Mouse (Mus musculus) T-helper 1 cell (primary cell): Measurements from ENCODE around the gene Csnk2a2.

ENCODE experiments used
- in situ Hi-C: fragments of 300-600 bp; cut with MboI, MseI; formaldehyde crosslinking; loops from one replicate; pipeline ENCODE4 v1.15.1; 2025; ENCODE audit warnings: high pct_unique_total_duplicates

Gene Csnk2a2

DNA sequence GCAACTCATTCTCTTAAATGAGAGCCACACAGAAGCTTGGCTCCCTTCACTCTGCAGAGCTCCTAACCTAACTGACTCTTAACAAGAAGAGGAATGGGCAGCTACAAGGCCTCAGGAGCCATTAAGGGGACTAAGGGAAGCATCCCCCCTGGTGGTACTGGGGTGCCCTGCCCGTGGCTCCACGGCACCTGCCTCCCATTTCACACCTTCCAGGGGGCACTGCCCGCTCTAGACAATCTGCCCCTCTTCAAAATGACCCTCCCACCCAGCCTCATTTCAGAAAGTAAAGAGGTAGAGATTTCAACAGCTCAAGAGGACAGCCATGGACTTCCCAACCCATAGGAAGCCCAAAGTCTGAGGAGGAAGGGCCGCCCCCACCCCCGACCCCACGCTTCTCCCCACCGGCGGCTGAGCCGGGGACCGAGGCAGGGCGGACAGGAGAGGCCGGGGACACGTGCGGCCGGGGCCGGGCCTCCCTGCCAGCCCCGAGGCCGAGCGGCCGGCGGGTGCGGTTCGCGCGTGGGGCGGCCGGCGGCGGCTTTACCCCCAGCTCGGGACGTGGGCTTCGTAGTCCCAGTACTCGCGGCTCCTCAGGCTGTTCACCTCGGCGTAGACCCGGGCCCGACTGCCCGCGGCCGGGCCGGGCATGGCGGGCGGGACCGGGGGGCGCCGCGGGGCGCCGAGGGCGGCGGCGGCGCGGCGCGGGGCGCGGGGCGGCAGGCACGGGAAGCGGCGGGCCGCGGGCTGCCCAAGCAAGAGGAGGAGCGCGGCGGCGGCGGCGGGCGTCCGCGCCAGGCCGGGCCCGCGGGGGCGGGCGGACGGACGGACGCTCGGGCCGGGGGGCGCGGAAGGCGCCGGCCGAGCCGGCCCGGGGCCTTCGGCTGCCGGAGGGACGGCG, 1.8 kb downstream of the Csnk2a2 start:
- in situ Hi-C loops, result loop anchor here (5.0 kb wide), 1 partner anchor 36 kb away; no protein-coding TSS in a partner anchor

DNA sequence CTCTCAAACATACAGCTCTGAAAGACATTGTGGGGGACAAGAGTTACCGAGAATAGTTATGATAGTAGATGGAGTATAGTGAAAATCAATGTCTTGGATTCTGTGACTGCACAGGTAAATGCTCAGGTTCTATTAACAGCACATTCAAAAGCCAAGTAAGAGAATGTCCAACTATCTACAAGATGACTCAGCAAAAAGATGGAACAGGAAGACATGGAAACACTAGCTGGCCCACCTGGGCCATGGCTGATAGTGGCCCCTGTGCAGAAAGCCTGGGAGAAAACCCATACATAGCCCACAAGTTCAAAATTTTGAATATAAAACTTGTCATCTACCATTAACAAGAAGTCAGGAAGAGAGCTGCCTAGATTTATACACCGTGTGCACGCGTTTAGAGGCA, 19.8 kb downstream of the Csnk2a2 start:
- in situ Hi-C loops, result no loop called here

DNA sequence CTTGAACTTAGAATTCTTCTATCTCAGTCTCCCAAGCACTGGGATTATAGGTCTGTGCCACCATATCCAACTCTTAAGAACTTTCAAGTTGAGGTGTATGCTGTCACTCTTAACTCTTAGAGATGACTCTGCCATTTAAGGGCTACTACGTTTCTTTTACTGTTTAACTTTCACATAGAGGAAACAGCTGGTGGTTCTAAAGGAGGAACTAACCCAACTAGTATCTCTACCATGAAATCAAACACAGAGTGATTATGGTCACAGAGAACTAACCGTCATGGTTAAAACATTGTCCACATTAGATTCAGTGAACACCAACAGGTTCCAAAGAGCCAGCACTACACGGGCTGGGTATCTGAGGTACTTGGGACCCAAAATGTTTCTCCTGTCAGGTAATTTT, 20.8 kb downstream of the Csnk2a2 start:
- in situ Hi-C loops, result no loop called here

DNA sequence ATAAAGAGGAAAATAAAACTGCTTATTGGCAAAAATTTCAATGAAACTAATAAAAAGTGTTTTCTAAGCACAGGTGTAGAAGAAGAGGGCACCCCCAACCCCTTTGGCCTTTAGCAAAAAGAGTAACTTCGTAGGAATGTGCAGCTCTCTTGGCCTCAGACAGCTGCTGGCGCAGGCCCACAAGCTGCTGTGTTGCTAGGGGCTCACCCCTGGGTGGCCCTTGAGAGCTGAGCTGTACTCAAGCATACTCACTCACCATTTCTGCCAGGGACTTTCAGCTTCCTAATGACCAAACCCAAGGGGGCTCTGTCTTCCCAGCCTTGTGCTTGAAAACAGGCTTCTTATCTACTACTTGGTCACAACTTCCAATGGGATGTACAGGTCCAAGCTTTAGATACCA, 23.3 kb downstream of the Csnk2a2 start:
- in situ Hi-C loops, result no loop called here

DNA sequence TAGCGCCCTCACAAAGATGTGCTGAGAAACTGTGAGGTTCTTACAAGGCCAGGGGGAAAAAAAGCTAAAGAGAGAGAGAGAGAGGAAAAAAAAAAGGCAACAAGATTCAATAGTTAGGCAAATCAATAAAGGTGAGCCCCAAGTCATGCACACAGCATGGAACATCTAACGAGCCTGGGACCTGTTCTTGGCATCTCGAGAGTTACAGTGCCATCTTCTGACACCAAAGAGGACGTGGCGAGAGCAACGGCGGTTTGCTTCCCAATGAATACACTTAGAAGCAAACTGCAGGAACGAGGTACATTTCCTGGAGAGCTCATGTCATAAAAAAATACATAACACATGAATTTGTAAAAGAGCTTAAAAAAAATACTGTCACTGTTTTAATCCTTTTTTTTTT, 37.3 kb downstream of the Csnk2a2 start:
- in situ Hi-C loops, result loop anchor here (5.0 kb wide), 1 partner anchor 35 kb away; no protein-coding TSS in a partner anchor

DNA sequence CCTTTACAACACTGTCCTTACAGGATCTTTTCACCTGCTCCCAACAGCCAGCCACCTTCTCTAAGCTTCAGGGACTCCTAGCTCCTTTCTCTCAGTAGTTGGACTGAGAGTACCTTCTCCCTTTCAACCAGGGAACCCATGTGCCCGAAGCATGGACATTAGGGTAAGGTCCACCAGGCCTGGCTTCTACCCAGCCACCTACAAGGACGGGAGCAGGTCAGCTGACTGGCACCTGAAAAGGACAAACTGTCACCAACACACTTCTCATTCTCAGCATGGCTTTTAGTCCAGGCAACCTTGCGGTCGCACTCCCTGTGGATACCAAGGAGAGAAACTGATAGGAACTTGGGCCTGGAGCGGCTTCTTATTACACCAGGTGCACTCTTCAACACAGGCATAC, 39.6 kb downstream of the Csnk2a2 start:
- in situ Hi-C loops, result loop anchor here (5.0 kb wide), 1 partner anchor 37 kb away; no protein-coding TSS in a partner anchor

DNA sequence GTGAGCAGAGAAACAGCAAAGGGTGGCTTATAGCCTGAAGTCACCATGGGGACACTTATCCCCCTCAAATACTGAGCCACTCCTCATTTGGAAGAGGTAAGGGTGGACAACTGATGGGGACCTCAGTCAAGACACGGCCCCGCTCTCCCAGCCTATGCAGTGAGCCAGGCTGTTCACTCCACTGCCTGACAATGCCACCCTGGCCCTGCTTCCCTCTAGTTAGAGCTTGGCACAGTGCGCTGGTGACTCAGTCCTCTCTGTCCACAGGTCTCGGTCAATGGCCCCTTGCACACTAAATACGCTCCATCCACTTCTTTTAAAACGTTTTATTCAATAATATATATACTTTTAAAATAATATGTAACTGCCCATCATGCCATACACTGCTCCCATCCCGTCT, 42.2 kb downstream of the Csnk2a2 start:
- in situ Hi-C loops, result no loop called here

DNA sequence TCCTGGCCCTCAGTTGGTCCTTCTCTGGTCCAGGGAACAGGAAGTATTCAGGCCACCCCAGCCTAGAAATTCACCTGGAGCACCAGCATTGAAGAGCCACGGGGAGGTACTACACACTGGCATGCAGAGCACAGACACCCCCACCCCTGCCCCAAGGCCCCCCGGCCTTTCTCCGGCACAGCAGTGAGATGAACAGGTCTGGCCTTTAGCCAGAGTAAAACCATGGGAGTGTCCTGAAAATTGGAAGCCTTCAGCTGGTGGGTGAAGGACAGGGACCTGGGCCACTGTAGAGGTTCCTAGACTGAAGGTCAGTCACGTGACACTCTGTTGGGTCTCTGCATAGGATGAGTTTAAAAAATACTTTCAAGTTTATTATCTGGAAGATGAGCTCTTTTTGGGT, 44.8 kb downstream of the Csnk2a2 start:
- in situ Hi-C loops, result no loop called here

DNA sequence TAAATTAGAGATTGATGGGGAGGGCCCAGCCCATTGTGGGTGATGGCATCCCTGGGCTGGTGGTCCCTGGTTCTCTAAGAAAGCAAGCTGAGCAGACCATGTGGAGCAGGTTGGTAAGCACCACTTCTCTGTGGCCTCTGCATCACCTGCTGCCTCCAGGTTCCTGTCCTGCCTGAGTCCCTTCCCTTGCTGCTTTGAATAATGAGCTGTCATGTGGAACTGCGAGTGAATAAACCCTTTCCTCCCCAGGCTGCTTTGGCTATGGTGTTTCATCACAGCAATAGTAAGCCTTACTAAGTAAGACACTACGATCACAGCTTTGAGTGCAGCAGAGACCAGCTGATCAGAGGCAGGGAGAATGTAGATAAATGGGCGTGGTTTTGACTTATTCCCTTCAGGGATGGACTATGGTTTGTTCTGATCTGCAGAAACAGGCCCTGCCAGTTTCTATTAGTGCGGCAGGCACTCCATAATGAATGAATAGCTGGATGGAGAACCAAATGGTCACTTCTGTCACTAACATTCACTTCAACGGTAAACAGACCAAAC, 48.3 kb downstream of the Csnk2a2 start:
- in situ Hi-C loops, result no loop called here

DNA sequence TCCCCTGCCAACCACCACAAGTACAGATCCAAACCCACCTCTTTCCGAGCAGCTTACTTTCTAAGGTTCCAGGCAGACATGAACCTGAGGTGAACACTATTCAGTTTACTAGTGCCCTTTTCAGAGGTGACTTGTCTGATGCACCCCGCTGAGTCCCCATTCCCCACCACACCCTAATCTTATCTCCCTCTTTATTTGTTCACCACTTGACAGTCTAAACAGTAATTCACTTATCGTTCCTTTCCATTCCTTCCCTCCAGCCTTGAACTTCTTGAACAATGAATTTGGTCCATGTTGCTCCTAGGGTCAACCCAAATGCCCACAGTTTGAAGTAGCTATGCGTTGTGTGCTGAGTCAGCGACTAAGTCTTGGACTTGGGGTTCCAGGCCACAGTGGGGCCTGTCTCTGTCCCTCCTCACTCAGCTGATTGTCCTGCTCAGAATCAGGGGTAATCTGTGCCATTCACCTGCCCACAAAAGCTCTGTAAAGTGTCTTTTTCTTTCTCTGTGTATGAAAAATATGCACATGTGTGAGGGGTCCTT, 49.6 kb downstream of the Csnk2a2 start:
- in situ Hi-C loops, result no loop called here

DNA sequence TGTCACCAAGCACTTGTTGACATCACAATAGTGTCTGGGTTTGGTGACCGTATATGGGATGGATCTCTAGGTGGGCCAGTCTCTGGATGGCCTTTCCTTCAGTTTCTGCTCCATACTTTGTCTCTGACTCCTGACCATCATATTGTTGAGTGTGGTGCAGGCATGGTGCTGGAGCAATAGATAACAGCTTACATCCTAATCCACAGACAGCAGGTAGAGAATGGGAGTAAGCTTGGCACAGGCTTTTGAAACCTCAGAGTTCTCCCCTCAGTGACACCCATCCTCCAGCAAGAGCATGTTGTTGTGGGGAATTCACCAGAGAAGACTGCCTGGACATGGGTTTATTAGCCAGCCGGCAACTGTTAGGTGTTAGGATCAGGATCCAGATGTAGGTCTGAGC, 50.4 kb downstream of the Csnk2a2 start:
- in situ Hi-C loops, result no loop called here

DNA sequence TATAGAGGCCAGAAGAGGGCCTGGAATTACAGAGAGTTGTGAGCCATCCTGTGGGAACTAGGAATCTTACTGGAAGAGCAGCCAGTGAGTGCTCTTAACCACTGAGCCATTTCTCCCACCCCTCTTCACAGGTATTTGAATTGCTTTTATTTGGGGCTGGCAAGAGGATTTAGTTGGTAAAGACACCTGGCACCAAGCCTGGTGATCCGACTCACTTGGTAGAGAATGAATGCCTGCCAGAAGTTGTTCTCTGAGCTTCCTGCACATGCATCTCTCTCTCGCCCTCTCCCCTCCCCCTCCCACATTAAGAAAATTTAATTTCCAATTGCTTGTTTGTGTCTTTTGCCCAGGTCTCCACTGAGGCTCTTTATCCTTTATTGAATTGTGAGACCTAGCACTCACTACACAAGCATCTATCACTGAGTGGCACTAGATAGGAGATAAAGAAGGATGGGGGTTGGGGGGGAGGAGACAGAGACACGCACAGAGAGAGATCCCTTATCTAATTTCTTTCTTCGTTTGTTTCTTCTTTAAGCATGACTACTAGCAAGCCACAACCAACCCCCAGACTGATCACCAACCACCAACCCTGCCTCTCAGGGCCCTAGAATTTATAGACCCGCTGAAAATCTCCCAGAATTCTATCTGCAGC, 52.4 kb downstream of the Csnk2a2 start:
- in situ Hi-C loops, result no loop called here

DNA sequence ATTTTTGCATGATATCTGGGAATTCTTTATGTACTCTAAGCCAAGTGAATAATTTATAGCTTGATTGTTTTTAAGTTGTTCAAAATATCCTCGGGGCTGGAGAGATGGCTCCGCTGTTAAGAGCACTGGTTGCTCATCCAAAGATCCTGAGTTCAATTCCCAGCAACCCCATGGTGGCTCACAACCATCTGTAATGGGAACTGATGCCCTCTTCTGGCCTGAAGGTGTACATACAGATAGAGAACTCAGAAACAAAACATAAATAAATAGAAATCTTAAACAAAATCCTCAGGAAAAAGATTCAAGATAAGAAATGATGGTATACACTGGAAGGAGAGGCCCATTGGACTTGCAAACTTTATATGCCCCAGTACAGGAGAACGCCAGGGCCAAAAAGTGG, 53.9 kb downstream of the Csnk2a2 start:
- in situ Hi-C loops, result no loop called here

DNA sequence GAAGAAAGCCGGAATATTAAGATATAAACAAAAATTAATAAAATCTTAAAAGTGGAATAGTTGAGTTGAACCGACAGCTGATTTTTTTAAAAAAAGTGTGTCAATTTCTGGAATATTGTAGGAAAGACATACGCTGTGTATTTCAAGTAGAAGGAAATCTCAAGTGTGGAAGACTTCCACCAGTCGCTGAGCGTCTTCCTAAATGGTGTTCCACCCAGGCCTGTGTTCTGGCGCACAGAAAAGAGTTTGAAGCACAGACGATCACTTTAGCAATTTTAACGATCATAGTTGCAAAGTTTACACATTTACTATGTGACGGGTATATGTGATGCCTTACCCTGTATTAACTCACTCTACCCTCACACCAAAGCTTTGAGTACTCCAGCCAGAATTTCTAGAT, 54.4 kb downstream of the Csnk2a2 start:
- in situ Hi-C loops, result no loop called here

DNA sequence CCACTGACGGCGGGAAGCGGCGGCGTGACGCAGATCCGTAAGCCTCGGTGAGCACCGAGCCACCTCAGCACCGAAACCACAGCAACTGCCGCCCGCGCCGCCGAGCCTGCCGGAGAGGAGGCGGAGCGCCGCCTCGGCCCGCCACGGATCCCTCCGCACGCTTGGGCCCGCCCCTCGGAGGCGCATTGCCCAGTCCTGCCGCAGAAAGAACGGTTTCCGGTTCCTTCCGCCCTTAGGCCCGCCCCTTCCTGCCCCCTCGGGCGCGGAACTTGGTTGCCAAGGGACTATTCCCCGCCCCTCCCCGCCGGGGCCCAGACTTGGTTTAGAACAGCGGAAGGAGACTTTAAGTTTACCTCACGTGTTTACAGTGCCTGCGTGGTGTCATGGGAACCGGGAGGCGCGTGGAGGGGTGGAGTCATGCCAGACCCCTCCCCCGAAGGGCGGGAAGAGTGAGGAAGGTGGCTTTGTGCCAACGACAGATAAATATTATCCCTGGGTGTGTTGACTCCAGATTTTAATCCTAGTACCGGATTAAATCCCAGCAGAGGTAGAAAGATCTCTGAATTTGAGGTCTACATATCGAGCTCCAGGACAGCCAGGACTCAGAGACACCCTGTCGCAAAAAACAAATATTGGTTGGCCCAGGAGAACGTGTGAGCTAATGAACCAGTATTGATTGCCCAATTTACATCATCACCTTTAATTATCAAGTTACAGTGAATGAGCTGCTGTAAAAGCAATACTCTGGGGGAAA, 55.0 kb downstream of the Csnk2a2 start, which contains the start of gene Cfap20:
Gene Cfap20 (minus strand): TSS at position 184 of the 754 bp plus-strand sequence.
- in situ Hi-C loops, result no loop called here

DNA sequence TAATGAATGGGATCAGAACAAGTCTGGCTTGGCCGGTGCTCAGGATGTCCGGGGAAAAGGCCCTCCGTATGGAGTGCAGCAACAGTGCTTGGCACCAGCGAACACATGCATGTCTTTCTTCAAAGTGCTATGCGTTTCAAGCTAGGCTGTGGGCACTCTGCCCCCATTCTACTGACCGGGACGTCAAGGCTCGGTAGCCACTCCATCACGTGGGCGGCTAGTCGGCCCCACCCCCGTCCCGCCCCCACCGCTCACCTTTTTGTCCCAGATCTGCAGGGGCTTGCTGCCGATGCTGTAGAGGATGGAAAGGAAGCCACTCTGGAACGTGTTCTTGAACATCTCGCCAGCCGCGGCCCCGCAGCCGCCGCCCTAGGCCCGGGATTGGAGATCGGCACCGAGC, 55.6 kb downstream of the Csnk2a2 start:
- in situ Hi-C loops, result no loop called here

DNA sequence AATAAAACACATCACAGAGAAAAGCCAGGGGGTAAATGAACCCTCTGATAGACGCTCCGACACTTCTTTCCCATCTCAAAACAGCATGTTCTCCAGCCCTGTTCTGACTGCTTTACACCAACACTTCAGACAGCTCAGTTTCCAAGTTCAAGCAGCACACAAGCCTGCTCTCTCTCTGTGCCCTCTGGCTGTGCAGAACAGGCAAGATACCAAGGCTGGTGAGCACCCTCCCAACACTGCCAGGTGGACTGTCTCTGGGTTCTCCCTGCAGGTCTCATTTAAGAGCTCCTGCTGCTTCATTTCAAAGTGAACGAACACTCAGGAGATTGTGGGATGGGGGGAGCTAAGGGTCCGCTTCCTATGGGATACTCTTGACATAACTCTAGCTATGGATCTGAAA, 56.7 kb downstream of the Csnk2a2 start:
- in situ Hi-C loops, result no loop called here

DNA sequence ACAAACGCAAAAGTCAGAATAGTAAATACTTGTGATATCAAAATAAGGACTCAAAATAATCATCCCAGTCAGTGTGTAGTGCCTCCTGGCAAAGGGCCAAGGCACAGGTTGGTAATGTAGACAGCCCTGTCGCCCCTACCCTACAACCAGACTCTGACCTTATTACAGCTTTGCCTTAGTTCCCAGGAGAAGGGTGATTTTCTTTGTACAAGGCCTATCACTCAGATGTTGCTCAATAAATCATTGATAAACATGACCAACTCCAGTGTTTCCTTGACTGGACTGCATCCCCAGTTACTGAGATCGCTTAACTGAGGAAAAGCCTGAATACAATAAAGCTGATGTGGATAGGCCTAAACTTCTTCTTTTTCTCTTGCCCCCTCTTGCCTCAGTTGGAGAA, 57.4 kb downstream of the Csnk2a2 start:
- in situ Hi-C loops, result no loop called here

DNA sequence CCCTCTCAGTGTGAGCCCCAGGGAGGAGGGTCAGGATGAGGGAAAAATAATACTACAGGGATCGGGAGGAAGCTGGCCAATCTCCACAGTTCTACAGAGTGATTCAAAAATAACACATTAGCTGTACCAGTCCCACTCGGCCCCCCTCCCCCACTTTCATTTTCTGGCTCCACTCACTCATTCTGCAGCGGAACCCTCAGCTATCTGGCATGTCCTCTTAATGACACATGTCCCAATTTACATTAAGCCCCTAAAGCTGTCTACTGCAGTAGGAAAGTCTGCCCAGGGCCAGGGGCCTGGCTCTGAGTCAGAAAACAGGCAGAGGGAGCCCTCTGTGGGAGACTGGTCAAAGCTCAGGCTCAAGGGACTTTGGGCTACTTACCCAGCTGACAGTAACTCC, 59.9 kb downstream of the Csnk2a2 start:
- in situ Hi-C loops, result loop anchor here (5.0 to 10.0 kb wide), 2 partner anchors 78 to 95 kb away; partner anchors contain the start of genes Mmp15, Usb1 and Zfp319

DNA sequence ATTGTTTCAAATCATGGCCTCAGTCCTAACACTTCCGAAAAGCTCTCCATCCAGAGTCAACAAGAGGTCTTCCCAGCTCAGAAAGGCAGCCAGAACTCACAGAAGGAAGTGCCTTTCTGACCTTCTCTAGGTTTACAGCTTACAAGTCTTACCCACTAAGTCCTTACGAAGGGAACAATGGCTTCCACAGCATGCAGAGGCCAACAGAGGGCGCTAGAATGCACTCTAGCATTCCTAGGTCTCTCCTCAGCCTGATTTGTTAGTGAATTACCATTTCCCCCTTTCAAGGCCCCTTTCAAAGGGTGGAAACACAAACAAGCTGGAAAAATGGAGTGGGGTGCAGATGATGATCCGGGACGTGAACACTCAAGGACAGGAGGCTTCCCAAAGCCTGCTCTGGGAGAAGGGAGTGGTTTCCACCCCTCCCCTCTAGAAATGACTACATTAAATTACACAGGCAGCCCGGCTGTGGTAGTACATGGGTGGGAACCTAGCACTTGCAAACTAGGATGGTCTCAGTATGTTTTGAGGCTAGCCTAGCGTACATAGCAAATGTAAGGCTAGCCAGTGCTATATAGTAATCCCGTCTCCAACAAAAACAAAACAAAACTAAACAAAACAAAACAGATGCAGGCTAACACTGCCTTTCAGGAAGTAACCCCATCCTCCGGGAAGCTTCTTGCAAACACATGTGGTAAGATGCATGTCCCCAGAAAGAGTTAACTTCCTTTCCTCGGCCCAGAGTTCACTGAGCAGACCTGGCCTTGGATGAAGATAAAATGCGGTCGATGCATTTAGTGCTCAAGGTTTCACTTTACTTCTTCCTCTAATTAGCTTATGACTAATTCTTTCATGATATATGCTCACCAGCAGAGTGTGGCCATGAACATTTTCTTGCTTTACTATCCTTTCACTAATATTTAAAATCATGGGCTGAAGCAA, 62.0 kb downstream of the Csnk2a2 start:
- in situ Hi-C loops, result loop anchor here (5.0 to 10.0 kb wide), 2 partner anchors 76 to 93 kb away; partner anchors contain the start of genes Mmp15, Usb1 and Zfp319
